Mouse (Mus musculus) liver, adult 2 months (tissue): ENCODE measurements around the gene Hirip3. TPM values are rescaled to one million over a fixed set of nuclear protein-coding genes. Genes with fewer than 3 reads are reported as not detected.
"Not testable (repeated sequence)": the region's sequence is repeated elsewhere in the genome, so short reads cannot be mapped to it uniquely, and the experiment has no call there.

Experiments used
- DNase-seq: peaks from one replicate; pipeline ENCODE4 v3.0.0-alpha.2; 2011; ENCODE audit warnings: low read depth, low spot score; ENCODE audit errors: extremely low read depth
- H3K27ac ChIP-seq: fragments of 200-500 bp; replicated peaks from 2 replicates; pipeline ENCODE4 v1.5.1; 2012; ENCODE audit warnings: low read depth, mild to moderate bottlenecking, control low read depth, inconsistent platforms, low read length; ENCODE audit not compliant: insufficient read depth
- H3K27me3 ChIP-seq: fragments of 200-500 bp; 2 replicates; pipeline ENCODE4 v1.6.1; 2012; ENCODE audit warnings: mild to moderate bottlenecking, moderate library complexity, low read length, inconsistent platforms; ENCODE audit not compliant: control insufficient read depth, insufficient read depth
- H3K36me3 ChIP-seq: fragments of 200-500 bp; 2 replicates; pipeline ENCODE4 v1.6.1; 2012; ENCODE audit warnings: low read length, inconsistent platforms; ENCODE audit not compliant: control insufficient read depth, insufficient read depth
- H3K4me1 ChIP-seq: fragments of 200-500 bp; 2 replicates; pipeline ENCODE4 v1.6.1; 2011; ENCODE audit warnings: low read length; ENCODE audit not compliant: control insufficient read depth, insufficient read depth
- H3K4me3 ChIP-seq: fragments of 200-500 bp; 2 replicates; pipeline ENCODE4 v1.5.1; 2011; ENCODE audit warnings: low read depth, mild to moderate bottlenecking, control low read depth, low read length, moderate library complexity; ENCODE audit not compliant: insufficient read depth
- H3K79me2 ChIP-seq: fragments of 200-500 bp; 2 replicates; pipeline ENCODE4 v1.6.1; 2012; ENCODE audit warnings: inconsistent platforms, mild to moderate bottlenecking, low read length, moderate library complexity; ENCODE audit not compliant: control insufficient read depth, insufficient read depth
- H3K9ac ChIP-seq: fragments of 200-500 bp; 2 replicates; pipeline ENCODE4 v1.6.1; 2012; ENCODE audit warnings: low read depth, mild to moderate bottlenecking, control low read depth, inconsistent platforms, low read length
- CTCF ChIP-seq: fragments of 200-500 bp; IDR thresholded peaks from 2 replicates; pipeline ENCODE4 v1.5.1; 2011; ENCODE audit warnings: low read depth, low read length, control low read depth
- POLR2A ChIP-seq: fragments of 200-500 bp; IDR thresholded peaks from 2 replicates; pipeline ENCODE4 v1.6.1; 2011; ENCODE audit warnings: low read length, control low read depth; ENCODE audit not compliant: insufficient read depth; ENCODE audit errors: extremely low read depth
- WGBS: fragments of 180-500 bp; shearing (Covaris S2); methylation state at CpG from one replicate; pipeline ENCODE4 v1.1.7; 2018; 5-methylcytosine and 5-hydroxymethylcytosine counted together
- polyA plus RNA-seq: library from polyadenylated mRNA; depleted of rRNA; stranded (reverse); fragments of >200 nt; gene quantifications from 2 replicates; pipeline ENCODE4 v1.2.3, GENCODE M21; 2012; rRNA removed
- total RNA-seq: library from RNA; depleted of rRNA; stranded (reverse); fragments of >200 nt; gene quantifications from 2 replicates; pipeline ENCODE4 v1.2.3, GENCODE M21; 2014; rRNA removed

Hirip3 gene
- total and polyA plus RNA-seq, 2 experiments, result 1.0 to 2.4 TPM

DNA sequence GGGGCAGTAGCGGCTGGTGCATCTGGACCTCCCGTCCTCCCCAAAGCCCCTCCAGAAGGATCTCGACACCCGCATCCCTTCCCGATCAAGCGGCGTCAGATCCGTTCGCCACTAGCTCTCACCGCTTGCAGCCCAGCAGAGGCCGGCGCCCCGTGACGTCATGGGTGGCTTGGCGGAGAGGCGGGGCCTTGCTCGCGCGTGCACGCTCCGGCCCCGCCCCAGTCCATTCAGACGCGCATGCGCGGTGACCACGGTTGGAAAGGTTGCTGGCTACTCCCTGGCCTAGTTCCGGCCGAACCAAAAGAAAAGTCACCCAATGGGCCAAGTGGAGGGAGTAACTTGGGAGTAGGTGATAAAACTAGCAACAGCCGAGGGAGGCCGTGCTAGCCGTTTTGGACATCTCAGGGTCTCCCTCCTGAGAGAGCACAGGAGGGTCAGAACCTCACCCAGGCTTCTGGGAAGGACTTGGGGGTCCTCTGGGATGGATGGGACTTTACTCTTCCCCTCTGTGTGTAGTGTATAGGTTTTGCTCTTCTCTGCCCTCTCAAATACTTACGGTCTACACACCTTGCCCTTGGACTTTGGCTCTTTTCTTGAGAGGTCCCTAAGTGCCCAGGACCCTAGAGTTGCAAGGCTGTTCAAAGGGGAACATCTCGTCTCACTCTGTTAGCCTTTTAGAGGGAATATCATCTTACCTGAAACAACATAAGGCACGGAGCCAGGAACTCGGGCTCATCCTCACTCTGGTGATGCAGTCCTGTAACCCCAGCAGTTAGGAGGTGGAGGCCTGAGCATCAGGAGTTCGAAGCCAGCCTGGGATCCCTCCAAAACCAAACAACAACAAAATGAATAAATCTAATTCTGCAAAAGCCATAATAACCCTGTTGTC is 36.6 kb downstream of the Hirip3 start:
- peaks cover 35% of the 10 kb centered on the region for H3K36me3 ChIP-seq
- TF ChIP-seq CTCF (no peak), POLR2A (peak; percentile 24; the same call in 1 of the 2 replicates)
- 22% methylated on average over 37 of the region's 37 CpGs for whole genome bisulfite sequencing
- peaks cover 13% of the 10 kb centered on the region for H3K79me2 ChIP-seq
- H3K27me3 ChIP-seq, result no peaks in the 10 kb centered on the region
- DNase-seq, result peak; percentile 78
- peak overlapping the region; percentile 64 for H3K27ac ChIP-seq
- peak overlapping the region; percentile 76 for H3K9ac ChIP-seq
- 0 out of 2 replicates have a peak, but pooled peaks cover 4% of the 10 kb centered on the region for H3K4me1 ChIP-seq
- peak overlapping the region; percentile 79 for H3K4me3 ChIP-seq

- H3K36me3 ChIP-seq, result peaks cover 30% of the 10 kb centered on the region
- not testable (repeated sequence) for H3K4me1 ChIP-seq, H3K4me3 ChIP-seq, H3K27ac ChIP-seq, DNase-seq, H3K27me3 ChIP-seq, H3K9ac ChIP-seq
- 97% methylated on average over 7 of the region's 9 CpGs for WGBS
- peaks cover 20% of the 10 kb centered on the region for H3K79me2 ChIP-seq
Measured at GRCm38 (mm10) chr7:126899781-126900180, 38.0 kb downstream of the Hirip3 start.

DNA sequence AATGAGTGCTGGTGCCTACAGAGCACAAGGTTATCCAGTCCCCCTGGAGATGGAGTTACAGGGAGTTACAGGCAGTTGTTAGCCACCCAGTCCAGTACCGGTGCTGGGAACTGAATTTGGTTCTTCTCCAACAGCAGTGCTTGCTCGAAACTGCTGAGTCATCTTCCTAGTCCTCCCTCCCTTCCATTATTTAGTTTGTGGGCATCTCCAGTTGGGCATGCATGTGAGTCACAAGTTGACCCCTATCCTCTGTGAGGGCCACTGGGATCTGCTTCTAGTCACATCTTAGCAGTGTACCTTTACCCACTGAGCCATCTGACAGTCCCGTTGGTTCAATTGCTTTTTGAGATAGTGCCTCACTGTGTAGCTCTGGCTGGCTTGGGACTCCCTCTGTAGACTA is 43.8 kb downstream of the Hirip3 start:
- no peak for TF ChIP-seq CTCF
- TF ChIP-seq POLR2A, result no peak
- peak; percentile 58 for DNase-seq
- H3K4me3 ChIP-seq, result no peak overlapping the region
- 21% methylated on average over 3 of the region's 3 CpGs for WGBS
- H3K79me2 ChIP-seq, result peaks cover 46% of the 10 kb centered on the region
- no peak overlapping the region for H3K9ac ChIP-seq
- H3K4me1 ChIP-seq, result peaks cover 13% of the 10 kb centered on the region
- H3K27ac ChIP-seq, result no peak overlapping the region
- peaks cover 28% of the 10 kb centered on the region for H3K36me3 ChIP-seq
- no peaks in the 10 kb centered on the region for H3K27me3 ChIP-seq

GRCm38 (mm10) chr7:126914844-126915243 is 53.1 kb downstream of the Hirip3 start:
- H3K27ac ChIP-seq, result no peak overlapping the region
- TF ChIP-seq CTCF (no peak), POLR2A (no peak)
- no peak overlapping the region for H3K9ac ChIP-seq
- H3K27me3 ChIP-seq, result no peaks in the 10 kb centered on the region
- no peak overlapping the region for H3K4me3 ChIP-seq
- DNase-seq, result no peak
- peaks cover 5% of the 10 kb centered on the region for H3K4me1 ChIP-seq
- peaks cover 28% of the 10 kb centered on the region; the same call in 1 of the 2 replicates for H3K79me2 ChIP-seq
- WGBS, result 87% methylated on average over 3 of the region's 3 CpGs
- H3K36me3 ChIP-seq, result peaks cover 13% of the 10 kb centered on the region

Other genes with a start within 250 kb of the Hirip3 start
Only the 30 nearest of the 31 such genes appear.
- 7.7 and 10.7 TPM in 2 replicates for gene Sgf29, start 212.7 kb upstream of the Hirip3 start, total RNA-seq
- 34.7 and 54.2 TPM in 2 replicates for gene Sgf29, start 212.7 kb upstream of the Hirip3 start, polyA plus RNA-seq
- gene Sult1a1, start 185.5 kb upstream of the Hirip3 start, total RNA-seq, result 661 and 727 TPM in 2 replicates
- 566 and 586 TPM in 2 replicates for gene Sult1a1, start 185.5 kb upstream of the Hirip3 start, polyA plus RNA-seq
- gene Bola2, start 166.6 kb upstream of the Hirip3 start, total RNA-seq, result 15.6 and 20.5 TPM in 2 replicates
- gene Bola2, start 166.6 kb upstream of the Hirip3 start, polyA plus RNA-seq, result 35.6 and 37.7 TPM in 2 replicates
- gene Slx1b, start 166.2 kb upstream of the Hirip3 start, total RNA-seq, result 4.1 and 4.6 TPM in 2 replicates
- 11.3 and 15.4 TPM in 2 replicates for gene Slx1b, start 166.2 kb upstream of the Hirip3 start, polyA plus RNA-seq
- gene Coro1a, start 154.2 kb upstream of the Hirip3 start, total RNA-seq, result 7.7 and 9.0 TPM in 2 replicates
- gene Coro1a, start 154.2 kb upstream of the Hirip3 start, polyA plus RNA-seq, result 10.6 and 22.7 TPM in 2 replicates
- 10.4 and 14.8 TPM in 2 replicates for gene Mapk3, start 102.4 kb upstream of the Hirip3 start, total RNA-seq
- gene Mapk3, start 102.4 kb upstream of the Hirip3 start, polyA plus RNA-seq, result 68.7 and 70.7 TPM in 2 replicates
- gene Gdpd3, start 95.6 kb upstream of the Hirip3 start, total RNA-seq, result 0.46 and 2.3 TPM in 2 replicates
- 8.0 and 9.0 TPM in 2 replicates for gene Gdpd3, start 95.6 kb upstream of the Hirip3 start, polyA plus RNA-seq
- gene Ypel3, start 85.0 kb upstream of the Hirip3 start, total RNA-seq, result 26.4 and 35.2 TPM in 2 replicates
- gene Ypel3, start 85.0 kb upstream of the Hirip3 start, polyA plus RNA-seq, result 119 and 144 TPM in 2 replicates
- gene Tbx6, start 80.5 kb upstream of the Hirip3 start, total RNA-seq, result 0.13 and 0.18 TPM in 2 replicates
- gene Tbx6, start 80.5 kb upstream of the Hirip3 start, polyA plus RNA-seq, result 0.71 and 1.1 TPM in 2 replicates
- 45.8 and 52.8 TPM in 2 replicates for gene Ppp4c, start 69.5 kb upstream of the Hirip3 start, total RNA-seq
- gene Ppp4c, start 69.5 kb upstream of the Hirip3 start, polyA plus RNA-seq, result 81.2 and 97.2 TPM in 2 replicates
- not detected in 2 replicates for gene Fam57b, start 64.3 kb upstream of the Hirip3 start, total RNA-seq
- gene Fam57b, start 64.3 kb upstream of the Hirip3 start, polyA plus RNA-seq, result 0.06 and 0.44 TPM in 2 replicates
- not detected in 2 replicates for gene 4930451I11Rik, start 30.3 kb upstream of the Hirip3 start, total RNA-seq
- not detected in 2 replicates for gene 4930451I11Rik, start 30.3 kb upstream of the Hirip3 start, polyA plus RNA-seq
- not detected in 2 replicates for gene Doc2a, start 14.6 kb upstream of the Hirip3 start, total RNA-seq
- not detected in 2 replicates for gene Doc2a, start 14.6 kb upstream of the Hirip3 start, polyA plus RNA-seq
- gene Ino80e, start 405 bp downstream of the Hirip3 start, total RNA-seq, result 2.5 and 4.8 TPM in 2 replicates
- gene Ino80e, start 405 bp downstream of the Hirip3 start, polyA plus RNA-seq, result 16.3 and 18.5 TPM in 2 replicates
- 20.5 and 21.7 TPM in 2 replicates for gene Taok2, start 22.7 kb downstream of the Hirip3 start, total RNA-seq
- gene Taok2, start 22.7 kb downstream of the Hirip3 start, polyA plus RNA-seq, result 28.5 and 42.7 TPM in 2 replicates
- gene Tmem219, start 60.9 kb downstream of the Hirip3 start, total RNA-seq, result 78.4 and 98.6 TPM in 2 replicates
- gene Tmem219, start 60.9 kb downstream of the Hirip3 start, polyA plus RNA-seq, result 94.9 and 120 TPM in 2 replicates
- 2.1 and 3.4 TPM in 2 replicates for gene Kctd13, start 66.9 kb downstream of the Hirip3 start, total RNA-seq
- 5.8 and 7.6 TPM in 2 replicates for gene Kctd13, start 66.9 kb downstream of the Hirip3 start, polyA plus RNA-seq
- gene Asphd1, start 87.6 kb downstream of the Hirip3 start, total RNA-seq, result not detected in 2 replicates
- gene Asphd1, start 87.6 kb downstream of the Hirip3 start, polyA plus RNA-seq, result not detected in 2 replicates
- gene Sez6l2, start 88.6 kb downstream of the Hirip3 start, total RNA-seq, result 0.20 and 0.28 TPM in 2 replicates
- gene Sez6l2, start 88.6 kb downstream of the Hirip3 start, polyA plus RNA-seq, result 0.31 and 0.60 TPM in 2 replicates
- 41.2 and 42.8 TPM in 2 replicates for gene Cdipt, start 113.9 kb downstream of the Hirip3 start, total RNA-seq
- gene Cdipt, start 113.9 kb downstream of the Hirip3 start, polyA plus RNA-seq, result 137 and 141 TPM in 2 replicates
- 0.09 TPM in 1 of 2 replicates, not detected in the other for gene Cdiptos, start 114.1 kb downstream of the Hirip3 start, total RNA-seq
- gene Cdiptos, start 114.1 kb downstream of the Hirip3 start, polyA plus RNA-seq, result 0.20 and 0.23 TPM in 2 replicates
- 23.4 and 28.5 TPM in 2 replicates for gene Mvp, start 152.6 kb downstream of the Hirip3 start, total RNA-seq
- 26.3 and 39.4 TPM in 2 replicates for gene Mvp, start 152.6 kb downstream of the Hirip3 start, polyA plus RNA-seq
- gene Pagr1b, start 154.5 kb downstream of the Hirip3 start, total RNA-seq, result 0.74 TPM in 1 of 2 replicates, not detected in the other
- gene Pagr1b, start 154.5 kb downstream of the Hirip3 start, polyA plus RNA-seq, result 0.49 TPM in 1 of 2 replicates, not detected in the other
- gene Pagr1a, start 155.4 kb downstream of the Hirip3 start, total RNA-seq, result 4.9 and 6.7 TPM in 2 replicates
- 2.6 and 4.2 TPM in 2 replicates for gene Pagr1a, start 155.4 kb downstream of the Hirip3 start, polyA plus RNA-seq
- 9.5 and 10.7 TPM in 2 replicates for gene Gm42742, start 159.1 kb downstream of the Hirip3 start, total RNA-seq
- 11.2 and 12.7 TPM in 2 replicates for gene Gm42742, start 159.1 kb downstream of the Hirip3 start, polyA plus RNA-seq
- not detected in 2 replicates for gene Prrt2, start 159.2 kb downstream of the Hirip3 start, total RNA-seq
- 0.75 TPM in 1 of 2 replicates, not detected in the other for gene Prrt2, start 159.2 kb downstream of the Hirip3 start, polyA plus RNA-seq
- gene Maz, start 165.1 kb downstream of the Hirip3 start, total RNA-seq, result 8.9 and 16.4 TPM in 2 replicates
- 74.6 and 81.9 TPM in 2 replicates for gene Maz, start 165.1 kb downstream of the Hirip3 start, polyA plus RNA-seq
- 0.37 and 1.3 TPM in 2 replicates for gene Kif22, start 180.5 kb downstream of the Hirip3 start, total RNA-seq
- 0.44 and 0.75 TPM in 2 replicates for gene Kif22, start 180.5 kb downstream of the Hirip3 start, polyA plus RNA-seq
- gene Zg16, start 225.4 kb downstream of the Hirip3 start, total RNA-seq, result 11.2 and 47.8 TPM in 2 replicates
- 1.2 and 2.3 TPM in 2 replicates for gene Zg16, start 225.4 kb downstream of the Hirip3 start, polyA plus RNA-seq
- 0.28 and 0.34 TPM in 2 replicates for gene AI467606, start 229.4 kb downstream of the Hirip3 start, total RNA-seq
- gene AI467606, start 229.4 kb downstream of the Hirip3 start, polyA plus RNA-seq, result 1.2 and 1.3 TPM in 2 replicates